Mouse (Mus musculus) ES-E14 (cell line): Measurements from ENCODE around the gene Ccr2.

ENCODE experiments used
- CHD2 ChIP-seq: IDR thresholded peaks from 2 replicates; pipeline ENCODE4 v1.6.1; 2014; ENCODE audit warnings: mild to moderate bottlenecking, low read depth, low read length, inconsistent platforms
- HCFC1 ChIP-seq: IDR thresholded peaks from 2 replicates; pipeline ENCODE4 v1.6.1; 2012; ENCODE audit warnings: low read length, inconsistent platforms, borderline replicate concordance; ENCODE audit not compliant: insufficient read depth
- MAFK ChIP-seq: IDR thresholded peaks from 2 replicates; pipeline ENCODE4 v1.6.1; 2014; ENCODE audit warnings: mild to moderate bottlenecking, low read depth, low read length, inconsistent platforms; ENCODE audit not compliant: insufficient read depth
- ZC3H11A ChIP-seq: IDR thresholded peaks from 2 replicates; pipeline ENCODE4 v1.6.1; 2012; ENCODE audit warnings: low read depth, mild to moderate bottlenecking, inconsistent platforms, low read length, borderline replicate concordance
- ZNF384 ChIP-seq: IDR thresholded peaks from 2 replicates; pipeline ENCODE4 v1.6.1; 2012; ENCODE audit warnings: low read depth, low read length, inconsistent platforms

DNA sequence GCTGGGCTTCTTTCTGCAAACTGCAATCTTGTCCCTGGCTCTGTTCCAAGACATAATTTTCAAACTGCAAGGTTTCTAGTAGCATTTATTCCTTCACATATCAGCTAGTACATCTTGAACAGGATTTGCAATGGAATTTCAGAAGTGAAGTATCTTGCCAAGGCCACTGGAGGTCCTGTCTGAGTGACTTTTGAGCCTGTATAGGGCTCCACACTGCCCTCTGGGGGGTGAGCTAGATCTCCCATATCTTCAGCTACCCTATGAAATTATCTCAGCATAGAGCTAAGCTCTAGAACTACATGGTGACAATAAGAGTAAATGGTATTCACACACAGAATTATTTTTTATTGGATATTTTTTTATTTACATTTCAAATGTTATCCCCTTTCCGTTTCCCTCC, 16.7 kb downstream of the Ccr2 start:
- TF ChIP-seq HCFC1 (no peak), ZC3H11A (0 out of 2 replicates have a peak, but pooled peaks have one; percentile 8), ZNF384 (no peak), CHD2 (no peak), MAFK (no peak)
